Mouse (Mus musculus) CD8-positive naive resting alpha-beta T cell, adult 2 months (primary cell): ENCODE results near the gene Unc93b1.
A peak's percentile ranks its signal among the peaks of the same experiment; 100 is the strongest.
"Not testable (repeated sequence)": the region's sequence is repeated elsewhere in the genome, so short reads cannot be mapped to it uniquely, and the experiment has no call there.

Experiments used
- DNase-seq, 2 experiments: peaks; one replicate each; pipeline ENCODE4 v3.0.0; 2022; ENCODE audit warnings: low read depth in 2 of 2, low spot score in 2 of 2

Gene Unc93b1

DNA sequence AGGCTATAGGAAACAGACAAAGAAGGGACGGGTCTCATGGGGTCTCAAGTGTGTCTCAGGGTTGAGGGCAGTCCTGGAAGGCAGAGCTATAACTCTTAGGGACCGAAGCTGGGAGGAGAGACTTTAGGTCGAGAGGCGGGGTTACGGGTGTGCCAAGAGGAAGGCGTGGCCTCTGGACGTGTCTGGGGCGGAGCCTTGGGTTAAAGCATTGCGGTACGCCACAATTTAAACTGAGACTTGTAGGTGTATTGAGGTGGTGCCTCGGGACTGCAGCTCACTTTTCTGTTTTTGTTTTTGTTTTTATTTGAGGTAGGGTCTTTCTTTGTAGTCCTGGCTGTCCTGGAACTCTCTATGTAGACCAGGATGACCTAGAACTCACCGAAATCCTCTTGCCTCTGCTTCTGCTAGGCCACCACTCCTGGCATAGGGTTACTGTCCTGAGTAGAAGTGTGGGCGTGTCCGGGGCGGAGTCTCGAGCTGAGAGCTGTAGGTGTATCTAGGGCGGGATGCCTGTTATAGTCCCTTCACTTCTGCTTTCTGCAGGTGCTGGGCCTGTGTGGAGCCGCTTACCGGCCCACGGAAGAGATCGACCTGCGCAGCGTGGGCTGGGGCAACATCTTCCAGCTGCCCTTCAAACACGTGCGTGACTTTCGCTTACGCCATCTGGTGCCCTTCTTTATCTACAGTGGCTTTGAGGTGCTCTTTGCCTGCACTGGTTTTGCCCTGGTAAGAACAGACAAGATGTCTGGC lies 8.2 kb downstream of the Unc93b1 start:
- peak in 1 of 2 experiments; percentile 18 for DNase-seq

DNA sequence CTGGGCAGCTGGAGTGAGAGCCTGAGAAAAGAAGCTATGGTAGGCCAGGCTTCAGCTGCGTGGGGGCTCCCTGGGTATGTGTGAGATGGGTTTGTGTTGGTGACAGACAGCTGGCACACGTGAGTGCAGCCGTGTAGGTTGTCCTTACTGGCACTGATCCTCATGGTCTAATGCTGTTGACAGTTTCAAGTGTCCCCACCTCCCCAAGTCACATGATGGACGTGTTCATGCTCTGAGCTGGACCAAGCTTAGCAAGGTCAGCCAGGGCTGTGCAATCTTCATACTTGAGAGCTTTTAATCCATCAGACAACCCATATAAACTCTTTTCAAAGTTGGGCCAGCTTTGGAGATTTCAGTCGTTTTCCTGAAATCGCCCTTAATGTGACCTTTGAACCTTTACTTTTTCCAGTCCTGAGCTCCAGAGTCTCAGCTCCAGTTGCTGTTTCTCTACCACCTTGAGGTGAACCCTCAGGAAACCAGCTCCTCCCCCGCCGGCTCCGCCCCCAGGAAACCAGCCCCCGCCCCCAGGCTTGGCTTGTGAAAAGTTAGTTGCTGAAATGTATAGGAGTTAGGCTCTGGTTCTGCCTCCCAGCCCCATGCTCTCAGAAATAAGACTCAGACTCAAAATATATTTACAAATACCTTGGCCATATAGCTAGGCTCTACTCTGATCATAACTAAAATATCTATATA lies 11.0 kb downstream of the Unc93b1 start:
- DNase-seq, result peak in 1 of 2 experiments; percentile 54

- DNase-seq, result peak; percentile 54 to 65
Observed at GRCm38 (mm10) chr19:3946715-3947114, 11.7 kb downstream of the Unc93b1 start.

GRCm38 (mm10) chr19:3947813-3948212 lies 12.8 kb downstream of the Unc93b1 start:
- no peak for DNase-seq

- DNase-seq, result no peak
Observed at GRCm38 (mm10) chr19:3948546-3948945, 13.6 kb downstream of the Unc93b1 start.

GRCm38 (mm10) chr19:3950331-3950730 lies 15.3 kb downstream of the Unc93b1 start:
- no peak for DNase-seq

GRCm38 (mm10) chr19:3951461-3951860 lies 16.5 kb downstream of the Unc93b1 start:
- no peak for DNase-seq

- no peak for DNase-seq
Observed at GRCm38 (mm10) chr19:3952099-3952498, 17.1 kb downstream of the Unc93b1 start.

DNA sequence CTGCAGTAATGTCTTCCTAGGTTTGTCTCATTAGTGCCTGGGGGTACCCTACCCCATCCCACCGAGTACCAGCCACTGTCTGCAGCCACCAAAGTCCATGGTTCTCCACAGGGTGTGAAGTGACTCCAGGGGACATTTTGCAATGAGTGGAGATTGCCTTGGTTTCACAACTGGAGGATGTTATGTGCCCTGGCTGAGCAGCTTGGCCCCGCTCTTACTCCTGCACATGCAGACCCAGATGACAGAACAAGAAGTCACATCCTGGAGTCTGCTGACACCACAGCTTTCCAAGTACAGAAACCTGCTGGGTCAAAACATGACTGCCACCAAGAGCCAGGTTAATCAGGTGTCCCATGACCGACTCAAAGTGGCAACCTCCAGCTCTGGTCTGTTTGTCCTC lies 20.0 kb downstream of the Unc93b1 start:
- no peak for DNase-seq

- DNase-seq, result no peak
Observed at GRCm38 (mm10) chr19:3955804-3956203, 20.8 kb downstream of the Unc93b1 start.

- DNase-seq, result not testable (repeated sequence)
Observed at GRCm38 (mm10) chr19:3957296-3958036, 22.5 kb downstream of the Unc93b1 start.

DNA sequence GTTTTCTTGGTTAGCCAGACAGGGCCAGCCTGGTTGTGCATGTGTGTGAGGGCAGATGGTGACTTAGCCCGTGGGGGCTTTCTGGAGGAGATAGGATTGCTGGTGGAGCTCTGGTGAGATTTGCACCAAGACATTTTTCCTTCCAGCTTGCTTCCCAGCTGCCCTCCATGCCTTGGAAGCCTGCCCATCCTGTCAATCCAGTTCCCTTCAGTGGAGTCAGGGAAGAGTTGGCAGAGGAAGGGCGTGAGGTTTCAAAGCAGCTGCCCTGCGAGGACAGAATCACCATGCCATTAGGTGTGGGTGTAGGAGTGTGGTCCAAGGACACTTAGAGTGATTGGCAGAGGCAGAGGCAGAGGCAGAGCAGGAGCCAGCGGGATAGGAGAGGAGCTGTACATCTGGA lies 23.5 kb downstream of the Unc93b1 start, which contains the start of gene Aldh3b3:
TSS of gene Aldh3b3 (plus strand) at position 176 of the 400 bp plus-strand sequence.
- DNase-seq, result no peak

DNA sequence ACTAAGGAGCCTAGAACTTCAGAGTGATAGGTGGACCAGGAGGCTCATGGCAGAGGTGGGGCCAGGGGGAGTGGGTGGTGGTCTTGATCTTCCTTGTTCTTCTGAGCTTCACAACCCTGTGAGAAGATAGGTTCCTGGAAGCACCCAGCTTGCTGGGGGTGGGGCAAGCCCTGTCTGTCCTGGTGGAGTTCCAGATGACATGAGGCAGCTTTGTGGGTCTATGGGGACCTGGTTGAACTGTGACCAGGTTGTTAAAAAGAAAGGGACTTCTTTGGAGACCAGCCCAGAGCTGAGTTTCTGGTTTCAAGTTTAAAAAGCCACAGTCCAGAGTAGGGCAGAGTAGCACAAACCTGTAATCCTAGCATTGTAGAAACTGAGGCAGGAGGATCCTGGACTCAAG lies 24.0 kb downstream of the Unc93b1 start:
- no peak for DNase-seq

GRCm38 (mm10) chr19:3960211-3960610 lies 25.2 kb downstream of the Unc93b1 start:
- no peak for DNase-seq

DNA sequence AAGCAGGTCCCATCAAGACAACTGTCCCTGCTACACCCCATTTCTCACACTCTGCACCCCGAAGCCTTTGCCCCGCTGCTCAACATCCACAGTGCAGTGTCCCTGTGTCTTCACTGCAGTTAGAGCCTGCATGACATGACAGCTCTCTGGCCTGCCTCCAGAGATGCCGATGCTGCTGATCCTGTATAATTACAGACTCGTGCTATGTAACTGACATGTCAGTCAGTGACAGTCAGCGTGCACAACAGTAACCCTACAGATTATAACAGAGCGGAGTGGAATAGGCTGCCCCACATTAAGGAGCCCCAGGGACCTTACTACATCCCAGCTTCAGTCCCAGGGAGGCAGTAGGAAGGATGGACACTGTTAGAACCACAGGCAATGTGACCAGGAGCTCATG lies 26.8 kb downstream of the Unc93b1 start:
- DNase-seq, result not testable (repeated sequence)

DNA sequence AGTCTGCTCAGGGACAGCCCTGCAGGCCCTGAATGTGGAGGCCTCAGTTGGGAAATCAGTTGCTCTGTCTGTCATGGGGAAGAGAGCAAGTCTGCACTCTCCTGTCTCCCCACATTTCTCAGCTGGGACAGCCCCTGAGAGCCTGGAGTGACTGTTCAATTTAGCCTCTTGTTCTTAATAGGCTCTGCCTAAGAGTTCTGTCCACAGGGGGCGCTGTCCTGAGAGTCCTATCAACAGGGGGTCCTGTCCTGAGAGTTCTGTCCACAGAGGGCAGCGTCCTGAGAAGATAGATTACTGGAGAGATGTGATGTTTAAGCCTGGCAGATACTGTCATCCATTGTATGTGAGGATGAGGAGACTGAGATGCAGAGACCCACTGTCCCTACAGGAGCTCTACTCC lies 27.5 kb downstream of the Unc93b1 start:
- DNase-seq, result no peak

DNA sequence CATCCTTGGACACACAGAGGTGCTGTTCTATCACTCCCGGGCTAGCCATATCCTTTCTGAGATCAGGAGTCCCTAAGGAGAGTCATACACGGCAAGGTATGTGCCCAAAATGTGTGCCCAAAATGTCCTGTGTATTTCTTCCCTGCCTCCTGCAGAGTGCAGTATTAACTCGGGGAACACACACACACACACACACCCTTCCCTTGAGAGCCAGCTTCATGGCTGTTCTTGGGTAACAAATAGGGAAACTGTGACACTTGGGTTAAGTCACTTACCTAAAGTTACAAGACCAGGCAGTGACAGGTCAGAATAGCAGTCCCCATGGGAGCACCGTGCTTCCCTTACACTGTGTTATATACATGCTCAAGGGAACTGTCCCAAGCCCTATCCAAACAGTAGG lies 29.0 kb downstream of the Unc93b1 start:
- DNase-seq, result no peak

DNA sequence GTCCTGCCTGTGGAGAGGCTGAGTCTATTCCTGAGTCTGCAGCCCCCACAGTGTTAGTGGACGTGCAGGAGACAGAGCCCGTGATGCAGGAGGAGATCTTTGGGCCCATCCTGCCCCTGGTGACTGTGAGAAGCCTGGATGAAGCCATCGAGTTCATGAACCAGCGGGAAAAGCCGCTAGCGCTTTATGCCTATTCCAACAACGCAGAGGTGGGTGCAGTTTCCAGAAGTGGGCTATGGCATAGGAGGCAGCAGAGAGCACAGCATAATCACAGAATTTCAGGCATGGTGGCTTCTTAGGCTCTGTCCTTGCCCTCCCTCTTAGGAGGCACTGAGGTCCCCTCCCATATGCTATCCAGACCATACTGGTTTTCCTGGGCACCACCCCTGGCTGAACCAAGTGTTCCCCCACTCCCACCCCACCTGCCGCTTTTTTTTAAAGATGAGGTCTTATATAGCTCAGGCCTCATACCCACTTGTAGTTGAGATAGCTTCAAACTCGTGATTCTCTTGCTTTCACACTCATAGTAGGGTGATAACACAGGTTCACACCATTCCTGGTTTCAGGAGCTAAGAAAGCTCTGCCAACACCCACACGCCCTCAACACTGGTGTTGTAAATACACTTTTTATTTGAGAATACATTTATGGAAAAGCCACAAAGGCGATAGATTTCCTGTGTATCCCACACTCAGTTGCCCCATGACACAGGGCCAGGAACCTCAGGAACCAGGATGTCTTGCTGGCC lies 31.5 kb downstream of the Unc93b1 start:
- DNase-seq, result no peak

- no peak for DNase-seq
Observed at GRCm38 (mm10) chr19:3967258-3967657, 32.3 kb downstream of the Unc93b1 start.

- DNase-seq, result no peak
Observed at GRCm38 (mm10) chr19:3972229-3972628, 37.2 kb downstream of the Unc93b1 start, which contains the start of gene Aldh3b2. TSS of gene Aldh3b2 (plus strand) at chr19:3972328.

GRCm38 (mm10) chr19:3974608-3975007 lies 39.6 kb downstream of the Unc93b1 start:
- DNase-seq, result not testable (repeated sequence)
